Mouse (Mus musculus): ENCODE measurements around the gene Cd38.
A peak's percentile ranks its signal among the peaks of the same experiment; 100 is the strongest.

Cd38 gene

GRCm38 (mm10) chr5:43868253-43868652, at the start of gene Cd38:
TSS of gene Cd38 (plus strand) at chr5:43868553.
- DNase-seq (ENCODE audit: low read depth, low spot score): no peak

GRCm38 (mm10) chr5:43818695-43819094, 49.7 kb upstream of the Cd38 start, which contains the start of gene Bst1:
TSS of gene Bst1 (plus strand) at chr5:43818885.
- DNase-seq (ENCODE audit: low read depth, low spot score): no peak

GRCm38 (mm10) chr5:43820785-43821184, 47.6 kb upstream of the Cd38 start:
- no peak for DNase-seq (ENCODE audit: low read depth, low spot score)

GRCm38 (mm10) chr5:43821538-43821937, 46.8 kb upstream of the Cd38 start, which contains the start of gene Fbxl5:
TSS of gene Fbxl5 (minus strand) at chr5:43821638.
- DNase-seq (ENCODE audit: low read depth, low spot score): no peak

GRCm38 (mm10) chr5:43822199-43822598, 46.2 kb upstream of the Cd38 start:
- DNase-seq (ENCODE audit: low read depth, low spot score): no peak

- no peak for DNase-seq (ENCODE audit: low read depth, low spot score)
Observed at GRCm38 (mm10) chr5:43822824-43823223, 45.5 kb upstream of the Cd38 start.

- no peak for DNase-seq (ENCODE audit: low read depth, low spot score)
Observed at GRCm38 (mm10) chr5:43824580-43824979, 43.8 kb upstream of the Cd38 start.

GRCm38 (mm10) chr5:43826883-43827282, 41.5 kb upstream of the Cd38 start:
- no peak for DNase-seq (ENCODE audit: low read depth, low spot score)

- no peak for DNase-seq (ENCODE audit: low read depth, low spot score)
Observed at GRCm38 (mm10) chr5:43827366-43827765, 41.0 kb upstream of the Cd38 start.

- DNase-seq (ENCODE audit: low read depth, low spot score): no peak
Observed at GRCm38 (mm10) chr5:43836590-43836989, 31.8 kb upstream of the Cd38 start.

- DNase-seq (ENCODE audit: low read depth, low spot score): peak; percentile 80
Observed at GRCm38 (mm10) chr5:43837372-43837771, 31.0 kb upstream of the Cd38 start.

- DNase-seq (ENCODE audit: low read depth, low spot score): peak; percentile 73
Observed at GRCm38 (mm10) chr5:43841144-43842010, 27.0 kb upstream of the Cd38 start.

GRCm38 (mm10) chr5:43842011-43842285, 26.4 kb upstream of the Cd38 start:
- no peak for DNase-seq (ENCODE audit: low read depth, low spot score)

GRCm38 (mm10) chr5:43842576-43843155, 25.7 kb upstream of the Cd38 start:
- no peak for DNase-seq (ENCODE audit: low read depth, low spot score)

- DNase-seq (ENCODE audit: low read depth, low spot score): no peak
Observed at GRCm38 (mm10) chr5:43845083-43845482, 23.3 kb upstream of the Cd38 start.

GRCm38 (mm10) chr5:43845646-43846045, 22.7 kb upstream of the Cd38 start:
- no peak for DNase-seq (ENCODE audit: low read depth, low spot score)

GRCm38 (mm10) chr5:43846227-43846626, 22.1 kb upstream of the Cd38 start:
- no peak for DNase-seq (ENCODE audit: low read depth, low spot score)

- DNase-seq (ENCODE audit: low read depth, low spot score): no peak
Observed at GRCm38 (mm10) chr5:43847555-43847954, 20.8 kb upstream of the Cd38 start.

- DNase-seq (ENCODE audit: low read depth, low spot score): no peak
Observed at GRCm38 (mm10) chr5:43848275-43848674, 20.1 kb upstream of the Cd38 start.

GRCm38 (mm10) chr5:43853096-43853867, 15.1 kb upstream of the Cd38 start:
- no peak for DNase-seq (ENCODE audit: low read depth, low spot score)

- DNase-seq (ENCODE audit: low read depth, low spot score): no peak
Observed at GRCm38 (mm10) chr5:43853868-43854488, 14.4 kb upstream of the Cd38 start.

GRCm38 (mm10) chr5:43855769-43856168, 12.6 kb upstream of the Cd38 start:
- DNase-seq (ENCODE audit: low read depth, low spot score): no peak

Data from mesoderm, embryonic 11.5 days (tissue).